Mouse (Mus musculus) C2C12 (cell line): ENCODE measurements around the gene Hoxb6. TPM values are rescaled to one million over a fixed set of nuclear protein-coding genes. Genes with fewer than 3 reads are reported as not detected.

ENCODE experiments used
- H3K27me3 ChIP-seq: one replicate; pipeline ENCODE4 v1.6.1; 2011; ENCODE audit not compliant: control insufficient read depth, insufficient read depth, insufficient read length
- H3K36me3 ChIP-seq: one replicate; pipeline ENCODE4 v1.6.1; 2011; ENCODE audit not compliant: control insufficient read depth, insufficient read depth
- H3K4me3 ChIP-seq: one replicate; pipeline ENCODE4 v1.5.1; 2011; ENCODE audit warnings: mild to moderate bottlenecking, control low read depth; ENCODE audit not compliant: poor library complexity, insufficient read depth, severe bottlenecking
- H3K79me2 ChIP-seq: one replicate; pipeline ENCODE4 v1.6.1; 2011; ENCODE audit not compliant: control insufficient read depth, insufficient read depth
- H3K79me3 ChIP-seq: one replicate; pipeline ENCODE4 v1.6.1; 2011; ENCODE audit warnings: low read depth, control low read depth
- H3ac ChIP-seq: one replicate; pipeline ENCODE3; 2011; ENCODE audit warnings: low read depth; ENCODE audit not compliant: control insufficient read depth, insufficient read length
- CEBPB ChIP-seq: IDR thresholded peaks from one replicate; pipeline ENCODE4 v1.6.1; 2011; ENCODE audit warnings: low read depth, mild to moderate bottlenecking, control low read depth, moderate library complexity
- CTCF ChIP-seq: IDR thresholded peaks from one replicate; pipeline ENCODE4 v1.5.1; 2011; ENCODE audit not compliant: control insufficient read depth, insufficient read depth, insufficient read length
- FOSL1 ChIP-seq: IDR thresholded peaks from one replicate; pipeline ENCODE4 v1.8.0; 2011; ENCODE audit warnings: mild to moderate bottlenecking, low read length; ENCODE audit not compliant: poor library complexity, insufficient read depth, severe bottlenecking
- MAX ChIP-seq: IDR thresholded peaks from one replicate; pipeline ENCODE4 v1.6.1; 2011; ENCODE audit warnings: mild to moderate bottlenecking, control low read depth
- MYOD1 ChIP-seq: IDR thresholded peaks from one replicate; pipeline ENCODE4 v1.6.1; 2011; ENCODE audit warnings: low read depth; ENCODE audit not compliant: control insufficient read depth, insufficient read length
- MYOG ChIP-seq: IDR thresholded peaks from one replicate; pipeline ENCODE4 v1.6.1; 2011; ENCODE audit not compliant: control insufficient read depth, insufficient read length; ENCODE audit errors: extremely low read depth
- USF1 ChIP-seq: IDR thresholded peaks from one replicate; pipeline ENCODE4 v1.6.1; 2011; ENCODE audit warnings: low read depth, mild to moderate bottlenecking, control low read depth, moderate library complexity
- polyA plus RNA-seq: library from polyadenylated mRNA; unstranded; fragments of >200 nt; fragmentation: generic; extraction: Trizol; gene quantifications from one replicate; pipeline ENCODE4 v1.2.1, GENCODE M21; 2012; ENCODE audit warnings: missing spikeins

Hoxb6 gene
- polyA plus RNA-seq, 1 experiment: 0.05 TPM

- Histone ChIP-seq H3K36me3 (no peaks in the 10 kb centered on the region), H3K27me3 (peaks cover 79% of the 10 kb centered on the region), H3K79me2 (no peaks in the 10 kb centered on the region), H3K79me3 (no peaks in the 10 kb centered on the region), H3K4me3 (no peak within 1 kb of the TSS), H3ac (no peak within 1 kb of the TSS)
- TF ChIP-seq CEBPB: no peak
- no peak for TF ChIP-seq FOSL1
- TF ChIP-seq MYOG: no peak
- TF ChIP-seq CTCF: no peak
- TF ChIP-seq MAX: no peak
- no peak for TF ChIP-seq MYOD1
- TF ChIP-seq USF1: no peak
Observed at GRCm38 (mm10) chr11:96323154-96323553, 30.9 kb downstream of the Hoxb6 start, which contains the start of gene Hoxb3. TSS of gene Hoxb3 (plus strand) at chr11:96323326.

- Histone ChIP-seq H3K27me3 (peaks cover 77% of the 10 kb centered on the region), H3K79me2 (no peaks in the 10 kb centered on the region), H3ac (no peak overlapping the region), H3K79me3 (no peaks in the 10 kb centered on the region), H3K36me3 (no peaks in the 10 kb centered on the region), H3K4me3 (no peak overlapping the region)
- TF ChIP-seq CEBPB (no peak), MAX (no peak)
Observed at GRCm38 (mm10) chr11:96324125-96324524, 31.8 kb downstream of the Hoxb6 start.

GRCm38 (mm10) chr11:96324965-96325364 lies 32.7 kb downstream of the Hoxb6 start:
- no peak overlapping the region for H3ac ChIP-seq
- TF ChIP-seq MAX: no peak
- TF ChIP-seq USF1: no peak
- no peaks in the 10 kb centered on the region for H3K79me2 ChIP-seq
- no peaks in the 10 kb centered on the region for H3K79me3 ChIP-seq
- no peak overlapping the region for H3K4me3 ChIP-seq
- peaks cover 78% of the 10 kb centered on the region for H3K27me3 ChIP-seq
- no peaks in the 10 kb centered on the region for H3K36me3 ChIP-seq

GRCm38 (mm10) chr11:96325747-96326212 lies 33.5 kb downstream of the Hoxb6 start:
- Histone ChIP-seq H3K36me3 (no peaks in the 10 kb centered on the region), H3K4me3 (no peak overlapping the region), H3K27me3 (peaks cover 79% of the 10 kb centered on the region), H3K79me2 (no peaks in the 10 kb centered on the region), H3K79me3 (no peaks in the 10 kb centered on the region), H3ac (no peak overlapping the region)
- TF ChIP-seq MYOD1: no peak
- TF ChIP-seq FOSL1: no peak
- no peak for TF ChIP-seq CTCF
- TF ChIP-seq MYOG: no peak
- TF ChIP-seq CEBPB: no peak
- no peak for TF ChIP-seq MAX
- no peak for TF ChIP-seq USF1

GRCm38 (mm10) chr11:96326705-96327104 lies 34.4 kb downstream of the Hoxb6 start:
- H3K27me3 ChIP-seq: peaks cover 77% of the 10 kb centered on the region
- H3K4me3 ChIP-seq: no peak overlapping the region
- no peak overlapping the region for H3ac ChIP-seq
- H3K79me2 ChIP-seq: no peaks in the 10 kb centered on the region
- no peaks in the 10 kb centered on the region for H3K36me3 ChIP-seq
- H3K79me3 ChIP-seq: no peaks in the 10 kb centered on the region
- TF ChIP-seq MYOG (no peak), MYOD1 (no peak)

- Histone ChIP-seq H3K4me3 (no peak overlapping the region), H3K36me3 (no peaks in the 10 kb centered on the region), H3K79me2 (no peaks in the 10 kb centered on the region), H3K79me3 (no peaks in the 10 kb centered on the region), H3ac (no peak overlapping the region), H3K27me3 (peaks cover 78% of the 10 kb centered on the region)
- TF ChIP-seq CTCF (no peak), CEBPB (no peak), FOSL1 (no peak), MYOD1 (no peak), USF1 (no peak), MAX (no peak), MYOG (no peak)
Observed at GRCm38 (mm10) chr11:96327122-96327521, 34.8 kb downstream of the Hoxb6 start.
